Mouse (Mus musculus): ENCODE measurements at regions not wholly inside any gene's neighbourhood (a gene's known extent, or its start where the extent isn't known, plus 50 kb on each side); places are given as distances from the start of the nearest gene placed in this dataset.

DNA sequence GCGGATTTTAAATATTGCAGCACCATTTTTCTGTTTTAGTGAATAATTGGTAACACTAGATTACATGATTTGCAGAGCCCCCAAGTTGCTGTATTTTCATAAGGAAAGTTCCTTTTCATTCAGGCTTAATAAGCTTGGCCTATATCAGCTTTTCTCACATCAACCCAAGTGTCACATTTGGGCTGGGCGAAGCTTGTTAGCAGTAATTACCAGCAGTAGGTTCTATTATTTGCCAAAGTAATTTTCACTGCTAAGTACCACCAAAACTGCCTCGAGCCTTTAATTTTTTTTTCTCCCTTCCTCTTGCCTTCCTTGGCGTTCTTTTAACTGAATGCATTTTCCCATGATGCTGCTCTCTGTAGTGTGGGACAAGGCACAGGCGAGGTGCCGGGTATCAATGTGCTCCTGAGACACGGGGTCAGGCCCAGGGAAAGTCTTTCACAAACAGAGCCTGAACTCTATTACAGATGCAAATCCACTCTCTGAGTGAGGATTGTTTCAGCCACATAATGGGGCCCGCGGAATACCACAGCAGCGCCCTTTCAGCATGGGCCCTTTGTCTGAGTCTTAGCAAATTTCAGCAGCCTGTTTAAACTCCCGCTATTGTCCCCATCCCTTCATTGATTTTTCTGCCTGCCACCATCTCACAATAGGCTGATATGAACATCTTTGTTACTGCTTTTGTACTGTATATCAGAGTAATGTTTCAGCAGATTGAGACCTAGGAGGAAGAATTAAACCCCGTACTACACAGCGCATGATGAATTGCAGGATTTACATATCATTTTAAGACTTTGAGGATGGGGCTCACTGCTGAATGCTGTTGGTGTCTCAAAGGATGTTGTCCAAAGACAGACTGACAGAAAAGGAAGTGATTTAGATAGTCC, 205.1 kb upstream of the Epha3 start:
- H3K9me3 ChIP-seq, result no peaks in the 10 kb centered on the region
- peaks cover 4% of the 10 kb centered on the region; the same call in 1 of the 2 replicates for H3K4me1 ChIP-seq
- ATAC-seq (ENCODE audit: low FRiP score, low read depth), result peak; percentile 96
- no peak overlapping the region for H3K9ac ChIP-seq
- H3K27ac ChIP-seq, result no peak overlapping the region; the same call in 1 of the 2 replicates
- no peak overlapping the region for H3K4me3 ChIP-seq
- H3K27me3 ChIP-seq (replicated peaks), result no peaks in the 10 kb centered on the region
- WGBS, result 15% methylated on average over 13 of the region's 13 CpGs
- H3K4me2 ChIP-seq (replicated peaks), result peak overlapping the region; percentile 33
- H3K36me3 ChIP-seq, result no peaks in the 10 kb centered on the region

DNA sequence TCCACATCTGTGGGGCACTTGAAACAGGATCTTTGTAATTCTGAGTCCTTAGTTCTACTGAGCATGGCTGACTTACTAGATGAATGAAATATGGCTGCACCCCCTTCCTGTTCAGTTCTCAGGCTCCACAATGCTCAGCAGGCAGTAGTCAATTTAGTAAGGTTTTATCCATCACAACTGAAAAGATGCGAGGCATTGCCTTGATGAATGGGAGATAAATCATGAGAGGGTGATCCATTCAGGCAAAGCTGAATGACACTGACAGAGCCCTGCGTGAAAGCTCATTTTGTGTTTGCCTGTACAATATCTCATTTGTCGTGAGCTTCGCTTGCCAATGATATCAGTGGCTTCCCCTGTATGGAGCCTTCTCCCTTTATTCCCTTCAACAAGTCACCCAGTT, 198.6 kb upstream of the Epha3 start:
- H3K36me3 ChIP-seq, result no peaks in the 10 kb centered on the region
- no peak overlapping the region for H3K9ac ChIP-seq
- no peak overlapping the region for H3K27ac ChIP-seq
- peak; percentile 68 for ATAC-seq (ENCODE audit: low FRiP score, low read depth)
- no peaks in the 10 kb centered on the region for H3K27me3 ChIP-seq (replicated peaks)
- WGBS, result 21% methylated on average over 4 of the region's 4 CpGs
- H3K9me3 ChIP-seq, result no peaks in the 10 kb centered on the region
- no peak overlapping the region for H3K4me2 ChIP-seq (replicated peaks)
- no peak overlapping the region for H3K4me3 ChIP-seq
- H3K4me1 ChIP-seq, result no peaks in the 10 kb centered on the region

DNA sequence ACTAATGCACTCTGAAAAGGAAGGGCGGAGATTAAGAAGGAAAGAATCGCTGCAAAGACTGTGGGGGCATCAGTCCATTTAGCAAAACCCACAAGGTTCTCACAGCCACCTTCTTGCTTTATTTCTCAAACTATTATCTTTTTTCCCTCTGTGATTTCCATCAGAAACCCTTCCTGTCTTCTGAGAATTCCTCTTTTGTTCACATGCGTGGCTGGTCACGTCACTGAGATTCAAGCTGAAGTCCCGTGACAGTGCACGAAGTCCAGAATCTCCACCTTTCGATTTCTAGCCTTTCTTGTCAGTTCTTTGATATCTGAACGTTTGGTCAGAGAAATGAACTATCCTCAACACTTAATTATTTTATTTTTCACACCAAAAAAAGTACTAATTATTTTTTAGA, 194.7 kb upstream of the Epha3 start:
- WGBS, result 64% methylated on average over 8 of the region's 8 CpGs
- no peak overlapping the region for H3K9ac ChIP-seq
- no peak overlapping the region for H3K27ac ChIP-seq
- no peaks in the 10 kb centered on the region for H3K27me3 ChIP-seq (replicated peaks)
- no peak overlapping the region for H3K4me2 ChIP-seq (replicated peaks)
- no peak for ATAC-seq (ENCODE audit: low FRiP score, low read depth)
- H3K9me3 ChIP-seq, result no peaks in the 10 kb centered on the region
- H3K4me1 ChIP-seq, result no peaks in the 10 kb centered on the region
- no peaks in the 10 kb centered on the region for H3K36me3 ChIP-seq
- H3K4me3 ChIP-seq, result no peak overlapping the region

DNA sequence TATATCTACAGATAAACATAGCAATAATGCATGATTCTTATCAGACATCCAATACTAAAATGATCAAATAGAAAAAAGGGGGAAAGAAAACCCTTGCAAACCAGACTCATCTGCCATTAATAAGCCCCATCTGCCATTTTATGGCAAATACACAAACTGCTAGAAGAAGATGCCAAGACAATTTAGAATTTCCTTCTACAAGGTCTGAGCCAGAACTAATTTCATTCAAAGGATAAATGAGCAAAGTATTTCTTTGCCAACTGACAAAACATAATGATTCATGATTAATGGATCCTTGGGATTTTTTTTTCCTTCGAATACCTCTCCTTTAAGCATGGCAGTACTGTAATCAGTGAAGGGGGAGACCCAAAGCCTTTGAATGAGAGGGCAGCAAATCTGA, 190.4 kb upstream of the Epha3 start:
- Histone ChIP-seq H3K9me3 (no peaks in the 10 kb centered on the region), H3K36me3 (no peaks in the 10 kb centered on the region), H3K27me3 (replicated peaks) (no peaks in the 10 kb centered on the region), H3K4me2 (replicated peaks) (no peak overlapping the region), H3K4me3 (no peak overlapping the region), H3K9ac (no peak overlapping the region), H3K4me1 (no peaks in the 10 kb centered on the region), H3K27ac (no peak overlapping the region)
- WGBS, result 87% methylated on average over 1 of the region's 1 CpGs
- ATAC-seq (ENCODE audit: low FRiP score, low read depth), result no peak

DNA sequence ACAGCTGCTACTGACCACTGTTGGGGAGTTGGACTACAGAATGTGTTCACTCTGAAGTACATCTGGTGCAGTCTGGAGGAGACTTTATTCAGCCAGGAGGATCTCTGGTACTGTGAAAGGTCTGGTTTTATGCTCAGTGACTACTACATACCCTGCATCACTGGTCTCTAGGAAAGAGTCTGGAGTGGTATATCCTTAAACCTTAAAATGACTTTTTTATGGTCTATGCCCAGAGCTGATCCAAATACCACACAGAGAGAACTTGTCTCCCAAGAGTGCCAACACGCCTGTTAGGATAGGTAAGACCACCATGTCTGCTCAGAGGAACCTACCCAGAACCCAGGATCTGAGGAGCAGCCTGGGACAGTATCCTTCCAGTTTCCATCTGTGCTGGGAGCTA, 184.1 kb upstream of the Epha3 start:
- WGBS, result 76% methylated on average over 1 of the region's 1 CpGs
- no peak overlapping the region for H3K4me2 ChIP-seq (replicated peaks)

DNA sequence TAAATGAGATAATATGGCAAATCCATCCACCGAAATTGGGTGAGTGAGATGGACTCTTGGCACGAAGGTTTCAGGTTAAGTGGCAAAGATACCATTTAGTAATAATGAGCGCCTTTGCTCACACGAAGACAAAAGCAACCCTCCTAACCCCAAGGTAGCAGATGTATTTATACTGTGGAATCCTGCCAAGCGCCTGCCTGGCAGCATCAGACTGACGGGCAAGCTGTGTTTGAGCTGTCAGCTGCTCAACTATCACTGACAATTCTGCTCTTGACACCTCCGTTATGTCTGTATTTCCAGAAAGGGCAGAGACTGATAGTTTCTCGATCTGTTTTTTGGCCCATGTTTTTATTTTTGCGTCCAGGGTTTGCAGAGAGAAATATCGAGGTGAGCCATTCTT, 169.1 kb upstream of the Epha3 start:
- 90% methylated on average over 10 of the region's 10 CpGs for WGBS
- no peak overlapping the region for H3K9ac ChIP-seq

More for the DNA sequence above, 184.1 kb upstream of the Epha3 start:
- no peaks in the 10 kb centered on the region for H3K36me3 ChIP-seq
- no peaks in the 10 kb centered on the region for H3K9me3 ChIP-seq
- ATAC-seq (ENCODE audit: low FRiP score, low read depth), result no peak
- no peaks in the 10 kb centered on the region for H3K27me3 ChIP-seq (replicated peaks)
- no peak overlapping the region for H3K9ac ChIP-seq
- no peak overlapping the region for H3K4me3 ChIP-seq
- no peaks in the 10 kb centered on the region for H3K4me1 ChIP-seq
- no peak overlapping the region for H3K27ac ChIP-seq

DNA sequence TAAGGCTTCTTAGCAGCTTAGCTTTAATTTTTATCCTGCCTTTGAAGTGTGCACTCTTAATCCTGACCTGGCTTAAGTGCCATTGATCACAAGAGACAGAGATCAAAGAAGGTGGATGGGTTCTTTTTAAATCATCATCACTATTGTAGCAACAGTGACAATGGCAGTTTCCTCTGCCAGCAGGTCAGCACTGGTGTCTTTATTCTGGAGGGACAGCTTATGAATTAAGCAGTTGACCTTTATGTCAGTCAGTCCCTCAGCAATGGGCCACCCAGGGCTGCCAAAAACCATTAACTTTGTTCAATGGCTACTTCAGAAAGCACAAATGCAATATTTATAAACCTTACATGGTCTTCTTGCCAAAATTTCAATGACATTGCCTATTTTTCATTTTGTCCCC, 160.0 kb upstream of the Epha3 start:
- H3K27ac ChIP-seq, result no peak overlapping the region
- H3K9ac ChIP-seq, result no peak overlapping the region
- H3K27me3 ChIP-seq (replicated peaks), result no peaks in the 10 kb centered on the region
- H3K4me1 ChIP-seq, result no peaks in the 10 kb centered on the region
- H3K36me3 ChIP-seq, result no peaks in the 10 kb centered on the region
- no peaks in the 10 kb centered on the region for H3K9me3 ChIP-seq
- no peak overlapping the region for H3K4me2 ChIP-seq (replicated peaks)
- no peak for ATAC-seq (ENCODE audit: low FRiP score, low read depth)
- no peak overlapping the region for H3K4me3 ChIP-seq

More for the DNA sequence above, 169.1 kb upstream of the Epha3 start:
- H3K27me3 ChIP-seq (replicated peaks), result no peaks in the 10 kb centered on the region
- H3K4me2 ChIP-seq (replicated peaks), result no peak overlapping the region
- H3K9me3 ChIP-seq, result no peaks in the 10 kb centered on the region
- H3K4me1 ChIP-seq, result no peaks in the 10 kb centered on the region
- H3K27ac ChIP-seq, result no peak overlapping the region
- ATAC-seq (ENCODE audit: low FRiP score, low read depth), result no peak
- H3K36me3 ChIP-seq, result no peaks in the 10 kb centered on the region
- no peak overlapping the region for H3K4me3 ChIP-seq

DNA sequence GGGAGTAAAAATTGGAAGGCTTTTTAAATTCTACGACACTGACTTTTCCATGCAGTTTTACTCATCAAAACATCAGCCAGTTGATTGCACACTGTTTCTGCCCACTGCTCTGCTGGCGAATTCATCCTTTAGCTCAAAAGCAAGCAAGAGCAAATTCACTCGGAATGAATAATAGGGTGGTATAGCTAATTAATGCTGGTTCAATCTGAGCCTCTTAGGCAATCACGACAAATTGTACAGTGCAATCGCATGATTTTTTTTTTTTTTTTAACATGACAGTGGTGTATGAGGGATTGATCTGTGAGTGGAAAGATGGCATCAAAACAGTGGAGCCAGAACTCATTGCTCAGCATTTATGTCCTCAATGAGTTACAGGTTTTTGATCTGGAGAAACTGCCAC, 136.9 kb upstream of the Epha3 start:
- Histone ChIP-seq H3K4me3 (no peak overlapping the region), H3K9me3 (no peaks in the 10 kb centered on the region), H3K9ac (no peak overlapping the region), H3K27ac (no peak overlapping the region), H3K27me3 (replicated peaks) (no peaks in the 10 kb centered on the region), H3K4me1 (no peaks in the 10 kb centered on the region), H3K36me3 (no peaks in the 10 kb centered on the region), H3K4me2 (replicated peaks) (no peak overlapping the region)
- no peak for ATAC-seq (ENCODE audit: low FRiP score, low read depth)
- WGBS, result 83% methylated on average over 5 of the region's 5 CpGs

DNA sequence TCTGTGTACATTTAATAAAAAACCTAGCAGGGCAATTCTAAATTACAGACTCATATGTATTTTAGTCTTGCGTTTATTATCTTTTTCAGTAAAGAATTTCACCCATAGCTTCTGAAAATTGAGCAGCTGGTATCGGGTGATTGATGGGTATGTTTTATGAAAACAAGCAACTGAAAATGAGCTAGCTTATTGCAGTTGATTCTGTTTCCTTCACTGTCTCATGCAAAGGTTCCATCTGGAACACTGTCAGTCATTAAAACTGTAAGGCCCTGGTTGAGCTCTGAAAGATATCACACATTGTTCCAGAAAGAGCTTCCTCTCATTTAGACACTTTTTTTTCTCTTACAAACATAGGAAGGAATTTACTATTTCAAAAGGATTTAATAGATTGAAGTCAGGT, 103.4 kb upstream of the Epha3 start:
- Histone ChIP-seq H3K27ac (no peak overlapping the region), H3K4me3 (no peak overlapping the region), H3K4me1 (no peaks in the 10 kb centered on the region), H3K4me2 (replicated peaks) (no peak overlapping the region), H3K9me3 (no peaks in the 10 kb centered on the region), H3K27me3 (replicated peaks) (no peaks in the 10 kb centered on the region), H3K36me3 (no peaks in the 10 kb centered on the region), H3K9ac (no peak overlapping the region)
- ATAC-seq (ENCODE audit: low FRiP score, low read depth), result no peak
- 92% methylated on average over 2 of the region's 2 CpGs for WGBS

DNA sequence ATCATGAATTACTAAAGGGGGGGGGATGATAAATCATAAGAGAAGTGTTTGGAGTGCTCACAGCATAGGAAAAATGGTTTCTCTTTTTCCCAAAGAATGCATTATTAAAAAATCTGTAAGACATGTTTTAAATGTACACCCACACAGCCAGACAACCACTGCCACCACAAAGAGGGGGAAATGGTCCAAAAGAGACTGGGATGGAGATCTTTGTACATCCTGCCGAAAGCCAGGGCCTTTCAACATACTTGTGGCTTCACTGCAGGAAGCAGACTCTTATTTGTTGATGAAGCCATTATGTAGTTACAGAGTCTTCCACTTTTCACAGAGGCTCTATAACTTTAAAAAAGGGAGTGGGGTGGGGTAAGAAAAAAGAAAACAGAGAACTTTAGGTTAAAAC, 96.8 kb upstream of the Epha3 start:
- no peak overlapping the region for H3K4me3 ChIP-seq
- no peaks in the 10 kb centered on the region for H3K9me3 ChIP-seq
- no peak overlapping the region for H3K4me2 ChIP-seq (replicated peaks)
- H3K27me3 ChIP-seq (replicated peaks), result no peaks in the 10 kb centered on the region
- no peaks in the 10 kb centered on the region for H3K4me1 ChIP-seq
- no peak overlapping the region for H3K27ac ChIP-seq
- no peak overlapping the region for H3K9ac ChIP-seq
- H3K36me3 ChIP-seq, result no peaks in the 10 kb centered on the region
- no peak for ATAC-seq (ENCODE audit: low FRiP score, low read depth)
- WGBS, result 64% methylated on average over 1 of the region's 1 CpGs

DNA sequence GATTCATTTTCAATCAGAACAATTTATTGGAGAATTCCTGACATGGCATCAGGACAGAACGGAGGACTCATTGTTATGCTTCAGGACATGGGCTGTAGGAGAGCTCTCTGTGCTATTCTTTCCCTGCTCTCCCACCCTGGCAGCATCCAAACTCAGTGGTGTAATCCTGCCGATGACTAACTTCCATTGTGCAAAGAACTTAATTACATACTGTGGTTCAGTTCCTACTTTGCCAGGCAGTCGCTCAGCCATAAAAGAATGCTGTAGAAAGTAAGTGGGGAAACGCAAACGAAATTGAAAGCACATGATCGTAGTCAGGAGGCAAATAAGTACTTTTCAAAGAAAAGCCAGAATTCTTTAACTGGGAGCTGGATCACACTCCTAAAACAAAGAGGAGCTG, 94.2 kb upstream of the Epha3 start:
- no peak overlapping the region for H3K4me3 ChIP-seq
- no peaks in the 10 kb centered on the region for H3K4me1 ChIP-seq
- no peaks in the 10 kb centered on the region for H3K27me3 ChIP-seq (replicated peaks)
- no peak overlapping the region for H3K9ac ChIP-seq
- no peak overlapping the region for H3K27ac ChIP-seq
- WGBS, result 13% methylated on average over 6 of the region's 6 CpGs
- H3K4me2 ChIP-seq (replicated peaks), result peak overlapping the region; percentile 33; the same call in 1 of the 2 replicates
- H3K36me3 ChIP-seq, result no peaks in the 10 kb centered on the region
- H3K9me3 ChIP-seq, result no peaks in the 10 kb centered on the region
- ATAC-seq (ENCODE audit: low FRiP score, low read depth), result no peak

DNA sequence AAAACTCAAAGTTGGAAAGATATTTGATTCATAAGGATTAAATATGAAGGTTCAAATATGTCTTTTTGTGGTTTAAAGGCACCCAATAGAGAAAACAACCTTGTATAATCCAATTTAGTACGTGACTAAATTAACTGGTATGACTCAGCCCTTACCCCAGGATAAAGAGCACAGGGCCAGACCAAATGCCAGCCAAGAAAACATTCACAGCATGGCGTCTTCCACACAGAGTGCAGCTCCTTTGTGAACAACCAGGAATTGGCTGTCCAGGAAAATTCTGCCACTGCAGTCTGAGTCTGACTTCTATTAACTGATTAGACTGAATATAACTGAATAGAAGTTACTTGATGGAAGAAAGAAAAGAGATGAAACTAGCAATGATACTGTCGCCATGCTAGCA, 61.2 kb upstream of the Epha3 start:
- H3K36me3 ChIP-seq, result no peaks in the 10 kb centered on the region
- no peak overlapping the region for H3K4me3 ChIP-seq
- no peak overlapping the region for H3K27ac ChIP-seq
- no peak overlapping the region for H3K9ac ChIP-seq
- H3K9me3 ChIP-seq, result no peaks in the 10 kb centered on the region
- no peaks in the 10 kb centered on the region for H3K4me1 ChIP-seq
- H3K27me3 ChIP-seq (replicated peaks), result no peaks in the 10 kb centered on the region
- 79% methylated on average over 3 of the region's 3 CpGs for WGBS
- H3K4me2 ChIP-seq (replicated peaks), result no peak overlapping the region
- no peak for ATAC-seq (ENCODE audit: low FRiP score, low read depth)

DNA sequence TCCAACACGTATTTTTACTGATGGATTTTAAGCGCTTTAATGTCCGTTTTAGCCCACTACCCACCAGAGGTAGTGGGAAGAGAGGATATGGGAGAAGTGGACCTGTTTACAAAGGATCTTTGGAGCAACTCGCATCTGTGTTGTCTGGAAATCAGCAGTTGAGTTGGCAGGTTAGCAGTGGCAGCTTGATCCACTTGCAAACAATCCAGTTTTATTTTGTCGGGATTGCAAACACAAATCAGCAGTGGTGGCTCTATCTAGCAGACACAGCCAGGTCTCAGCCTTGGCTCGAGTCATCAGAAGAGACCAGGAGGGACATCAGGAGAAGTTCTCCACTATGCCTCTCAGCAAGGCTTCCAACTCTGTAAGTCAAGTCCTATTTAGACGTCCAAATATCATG, 57.2 kb upstream of the Epha3 start:
- Histone ChIP-seq H3K4me1 (no peaks in the 10 kb centered on the region), H3K27me3 (replicated peaks) (no peaks in the 10 kb centered on the region), H3K9ac (no peak overlapping the region), H3K36me3 (no peaks in the 10 kb centered on the region), H3K9me3 (no peaks in the 10 kb centered on the region), H3K27ac (no peak overlapping the region), H3K4me2 (replicated peaks) (no peak overlapping the region), H3K4me3 (no peak overlapping the region)
- 87% methylated on average over 7 of the region's 7 CpGs for WGBS
- ATAC-seq (ENCODE audit: low FRiP score, low read depth), result no peak
